Mouse (Mus musculus) heart, embryonic 11.5 days (tissue): ENCODE results near the gene Usp31. TPM values are rescaled to one million over a fixed set of nuclear protein-coding genes. Genes with fewer than 3 reads are reported as not detected.

Experiments
- ATAC-seq: fragments of 200-750 bp; cut with Nextera tagmentation; replicated peaks from 2 replicates; pipeline ENCODE4 v1.8.0; 2017; ENCODE audit warnings: moderate library complexity; ENCODE audit not compliant: insufficient number of reproducible peaks, low FRiP score, low TSS enrichment
- H3K27ac ChIP-seq: fragments of 300-500 bp; sonication (generic); 2 replicates; pipeline ENCODE4 v1.5.1; 2014; ENCODE audit warnings: mild to moderate bottlenecking, low read depth, low read length
- H3K27me3 ChIP-seq: fragments of 300-500 bp; sonication (generic); 2 replicates; pipeline ENCODE4 v1.6.1; 2014; ENCODE audit warnings: mild to moderate bottlenecking, low read length, mixed read lengths; ENCODE audit not compliant: control insufficient read depth, insufficient read depth
- H3K36me3 ChIP-seq: fragments of 300-500 bp; sonication (generic); 2 replicates; pipeline ENCODE4 v1.6.1; 2014; ENCODE audit warnings: mild to moderate bottlenecking, low read length, moderate library complexity, mixed read lengths; ENCODE audit not compliant: control insufficient read depth, insufficient read depth
- H3K4me1 ChIP-seq: fragments of 300-500 bp; sonication (generic); 2 replicates; pipeline ENCODE4 v1.6.1; 2014; ENCODE audit warnings: low read length; ENCODE audit not compliant: control insufficient read depth, insufficient read depth
- H3K4me2 ChIP-seq: fragments of 300-500 bp; sonication (generic); 2 replicates; pipeline ENCODE4 v1.6.1; 2014; ENCODE audit warnings: mild to moderate bottlenecking, moderate library complexity
- H3K4me3 ChIP-seq: fragments of 300-500 bp; sonication (generic); 2 replicates; pipeline ENCODE4 v1.5.1; 2014; ENCODE audit warnings: low read depth, low read length
- H3K9ac ChIP-seq: fragments of 300-500 bp; sonication (generic); 2 replicates; pipeline ENCODE4 v1.6.1; 2014; ENCODE audit warnings: mild to moderate bottlenecking, low read depth, low read length, moderate library complexity
- H3K9me3 ChIP-seq: fragments of 300-500 bp; sonication (generic); replicated peaks from 2 replicates; pipeline ENCODE4 v1.6.1; 2016; ENCODE audit warnings: low read length; ENCODE audit not compliant: control insufficient read depth
- WGBS: fragments of 180-500 bp; shearing (Covaris S2); extraction: QIAGEN DNeasy Blood & Tissue Kit; methylation state at CpG from one replicate; pipeline ENCODE4 v1.1.7; 2014; ENCODE audit not compliant: insufficient replicate concordance; 5-methylcytosine and 5-hydroxymethylcytosine counted together
- polyA plus RNA-seq: library from polyadenylated mRNA; unstranded; fragments of >200 nt; fragmentation: Nextera tagmentation; extraction: Ambion mirVana; gene quantifications from 2 replicates; pipeline ENCODE4 v1.2.1, GENCODE M21; 2014

The Usp31 gene
- polyA plus RNA-seq, 1 experiment from 2014 or later: 2.6 TPM

DNA sequence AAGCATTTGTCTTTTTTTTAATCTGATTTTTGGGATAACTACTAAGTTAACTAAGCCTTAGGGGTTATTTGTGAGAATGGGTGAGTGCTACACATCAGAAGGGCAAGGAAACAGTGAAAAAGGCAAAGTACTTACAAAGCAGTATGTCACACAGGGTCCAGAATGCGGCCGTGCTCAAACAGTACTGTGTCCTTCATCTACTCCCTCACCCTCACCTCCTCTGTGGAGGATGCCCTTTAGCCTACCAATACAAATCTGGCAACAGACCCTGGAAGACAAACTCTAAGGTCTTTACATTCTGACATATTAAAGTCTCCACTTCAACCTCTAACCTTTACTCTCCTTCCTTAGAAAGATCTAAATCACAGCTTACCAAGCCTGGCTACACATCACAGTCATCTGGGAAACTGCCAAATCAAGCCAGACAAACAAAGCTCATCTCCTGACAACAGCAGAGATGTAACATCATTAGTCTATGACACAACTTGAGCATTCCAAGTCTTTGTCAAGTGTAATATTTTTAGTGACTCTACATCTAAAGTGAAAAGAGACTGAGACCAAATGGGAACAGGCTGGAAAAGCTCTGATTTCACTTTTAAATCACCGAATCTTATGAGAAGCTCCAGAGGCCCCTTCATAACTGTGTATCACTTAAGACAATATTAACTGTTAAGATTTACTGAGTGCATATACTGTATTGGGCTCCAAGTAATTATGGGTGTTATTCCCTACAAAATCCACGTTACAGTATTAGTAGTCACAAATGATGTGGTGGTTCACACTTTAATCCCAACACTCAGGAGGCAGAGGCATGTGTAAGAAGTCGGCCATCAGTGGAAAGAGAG lies 21.7 kb downstream of the Usp31 start:
- H3K36me3 ChIP-seq: no peaks in the 10 kb centered on the region
- no peak overlapping the region for H3K4me2 ChIP-seq
- no peak overlapping the region for H3K9ac ChIP-seq
- WGBS: 90% methylated on average over 5 of the region's 5 CpGs
- ATAC-seq: no peak
- no peak overlapping the region for H3K4me3 ChIP-seq
- H3K27ac ChIP-seq: no peak overlapping the region
- no peaks in the 10 kb centered on the region for H3K9me3 ChIP-seq
- H3K27me3 ChIP-seq: no peaks in the 10 kb centered on the region
- no peaks in the 10 kb centered on the region for H3K4me1 ChIP-seq

DNA sequence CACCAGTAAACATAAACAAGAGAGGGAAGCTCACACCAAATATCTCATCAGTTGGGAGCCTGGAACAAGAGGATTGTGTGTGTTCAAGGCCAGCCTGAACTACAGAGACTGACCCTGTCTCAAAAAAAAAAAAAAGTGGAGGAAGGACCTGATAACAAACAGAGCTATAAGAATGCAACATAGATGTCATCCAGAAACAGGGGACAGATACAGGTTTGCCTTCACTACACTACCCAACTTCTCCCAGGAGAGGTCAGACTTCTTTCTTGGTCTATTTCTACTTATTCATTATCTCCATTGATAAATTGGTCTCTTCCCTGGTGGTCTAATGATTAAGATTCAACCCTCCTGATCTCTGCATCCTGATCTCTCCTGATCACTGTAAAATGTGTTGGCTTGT lies 25.9 kb downstream of the Usp31 start:
- Histone ChIP-seq H3K36me3 (no peaks in the 10 kb centered on the region), H3K27ac (no peak overlapping the region), H3K4me1 (no peaks in the 10 kb centered on the region), H3K4me2 (no peak overlapping the region), H3K9me3 (no peaks in the 10 kb centered on the region), H3K27me3 (no peaks in the 10 kb centered on the region), H3K9ac (no peak overlapping the region), H3K4me3 (no peak overlapping the region)
- ATAC-seq: no peak

DNA sequence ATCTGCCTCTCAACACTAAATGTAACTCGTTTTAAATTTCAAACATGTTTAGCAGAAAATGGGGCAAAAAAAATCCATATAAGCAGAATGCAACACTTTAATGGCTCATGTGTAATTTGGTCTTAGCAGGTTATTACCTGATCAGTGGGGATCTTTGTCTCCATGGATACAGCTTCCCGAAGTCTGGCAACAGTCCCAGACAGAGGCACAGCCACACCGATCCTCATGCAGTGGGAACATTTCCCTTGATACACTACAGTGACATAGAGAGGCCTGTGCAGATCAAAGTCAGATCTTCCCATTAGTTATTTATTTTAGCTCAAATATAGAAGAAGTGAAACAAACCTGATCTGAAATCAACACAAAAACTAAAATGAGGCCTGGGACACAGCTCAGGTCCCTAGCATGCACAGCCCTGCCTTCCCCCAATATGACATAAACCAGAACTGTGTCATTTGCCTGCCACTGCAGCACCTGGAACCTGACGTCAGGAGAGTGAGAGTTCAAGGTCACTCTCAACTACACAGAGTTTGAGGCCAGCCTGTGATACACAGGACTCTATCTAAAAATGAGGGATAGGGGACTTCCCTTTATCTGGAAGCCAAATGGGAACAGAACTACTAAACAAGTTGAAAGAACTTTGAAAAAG lies 29.8 kb downstream of the Usp31 start:
- Histone ChIP-seq H3K36me3 (no peaks in the 10 kb centered on the region), H3K4me3 (no peak overlapping the region), H3K9ac (no peak overlapping the region), H3K4me2 (no peak overlapping the region), H3K4me1 (no peaks in the 10 kb centered on the region), H3K9me3 (no peaks in the 10 kb centered on the region), H3K27me3 (no peaks in the 10 kb centered on the region), H3K27ac (no peak overlapping the region)
- WGBS: 58% methylated on average over 4 of the region's 4 CpGs
- no peak; the same call in 1 of the 2 replicates for ATAC-seq

DNA sequence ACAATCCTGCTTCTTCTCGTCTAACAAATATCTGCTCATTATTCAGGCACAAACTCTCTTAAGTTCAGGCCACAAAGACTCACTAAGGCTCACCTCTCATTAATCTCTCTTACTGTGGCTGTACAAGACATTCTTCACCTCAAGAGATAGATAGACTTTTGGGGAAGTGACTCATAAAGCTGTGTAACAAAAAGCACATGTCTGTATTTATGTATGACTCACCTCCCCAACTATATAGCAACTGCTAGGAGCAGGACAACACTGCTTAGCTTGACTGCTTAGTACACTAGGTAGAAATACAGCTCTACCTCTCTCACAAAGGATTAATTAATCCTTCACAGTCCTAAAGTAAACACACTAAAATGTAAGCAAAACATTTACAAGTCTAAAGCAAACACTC lies 46.3 kb downstream of the Usp31 start:
- H3K9ac ChIP-seq: no peak overlapping the region
- no peaks in the 10 kb centered on the region for H3K27me3 ChIP-seq
- H3K27ac ChIP-seq: no peak overlapping the region
- H3K9me3 ChIP-seq: no peaks in the 10 kb centered on the region
- H3K4me2 ChIP-seq: no peak overlapping the region
- H3K36me3 ChIP-seq: peaks cover 12% of the 10 kb centered on the region
- ATAC-seq: no peak
- H3K4me1 ChIP-seq: no peaks in the 10 kb centered on the region
- H3K4me3 ChIP-seq: no peak overlapping the region
- 73% methylated on average over 1 of the region's 1 CpGs for WGBS

DNA sequence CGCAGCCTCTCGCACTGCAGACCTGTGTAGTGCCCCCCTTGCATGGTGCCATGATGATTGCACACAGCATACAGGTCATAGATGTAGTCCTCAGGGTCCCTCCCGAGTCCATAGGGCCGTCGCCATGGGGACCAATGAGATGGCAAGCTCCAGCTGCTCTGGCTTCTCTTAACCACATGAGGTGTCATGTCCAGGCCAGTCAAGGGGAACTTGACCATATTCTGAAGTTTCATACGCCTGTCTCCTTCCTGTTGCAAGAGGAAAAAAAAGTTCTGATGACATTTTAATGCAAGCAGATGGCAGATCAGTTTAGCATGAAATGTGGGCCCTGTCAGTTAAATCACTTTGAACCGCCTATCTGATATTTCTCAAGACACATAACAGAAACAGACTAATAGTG lies 48.2 kb downstream of the Usp31 start:
- no peak for ATAC-seq
- Histone ChIP-seq H3K4me3 (no peak overlapping the region), H3K27ac (no peak overlapping the region), H3K4me2 (no peak overlapping the region), H3K27me3 (no peaks in the 10 kb centered on the region), H3K4me1 (no peaks in the 10 kb centered on the region), H3K9ac (no peak overlapping the region), H3K36me3 (peaks cover 10% of the 10 kb centered on the region), H3K9me3 (no peaks in the 10 kb centered on the region)
- WGBS: 84% methylated on average over 7 of the region's 7 CpGs

DNA sequence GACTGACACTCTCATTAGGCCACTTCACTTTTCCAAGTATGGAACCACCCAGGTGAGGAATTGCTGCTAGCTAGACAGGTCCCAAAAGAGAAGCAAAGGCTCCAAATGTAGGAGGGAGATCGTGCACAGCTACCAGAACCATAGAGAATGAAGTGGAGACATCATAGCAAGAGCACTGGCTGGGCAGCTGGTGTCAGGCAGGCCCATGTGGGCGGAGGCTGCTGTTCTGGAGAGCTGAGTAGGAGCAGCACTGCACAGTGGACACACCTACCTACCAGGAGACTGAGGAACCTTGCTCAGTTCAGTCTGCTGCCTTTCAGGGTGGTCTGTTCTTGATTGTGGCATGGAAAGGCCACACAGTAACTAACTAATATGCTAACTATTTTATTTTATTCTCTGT lies 52.4 kb downstream of the Usp31 start:
- Histone ChIP-seq H3K36me3 (peaks cover 6% of the 10 kb centered on the region), H3K4me3 (no peak overlapping the region), H3K27me3 (no peaks in the 10 kb centered on the region), H3K4me2 (no peak overlapping the region), H3K27ac (no peak overlapping the region), H3K9ac (no peak overlapping the region), H3K4me1 (no peaks in the 10 kb centered on the region), H3K9me3 (no peaks in the 10 kb centered on the region)
- no peak for ATAC-seq
- WGBS: 70% methylated on average over 2 of the region's 2 CpGs

DNA sequence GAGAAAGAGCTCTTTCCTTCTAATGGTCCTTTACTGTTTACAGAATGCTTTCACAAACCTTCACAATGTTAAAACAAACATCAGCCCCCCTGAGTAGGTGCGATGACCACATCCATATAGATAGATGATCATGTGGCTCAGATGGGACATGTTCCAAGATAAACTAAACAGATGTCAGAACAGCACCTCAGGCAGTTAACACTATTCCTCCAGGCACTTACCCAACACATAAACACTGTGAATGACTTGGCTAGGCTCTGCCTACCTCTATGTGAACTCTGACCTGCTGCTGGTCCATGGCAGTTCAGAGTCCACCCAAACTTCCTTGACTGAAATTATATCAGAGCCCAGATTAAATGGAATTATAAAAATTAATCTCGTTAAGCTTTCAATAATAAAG lies 54.4 kb downstream of the Usp31 start:
- Histone ChIP-seq H3K27ac (no peak overlapping the region), H3K27me3 (no peaks in the 10 kb centered on the region), H3K4me3 (no peak overlapping the region), H3K36me3 (peaks cover 11% of the 10 kb centered on the region), H3K9ac (no peak overlapping the region), H3K4me1 (no peaks in the 10 kb centered on the region), H3K9me3 (no peaks in the 10 kb centered on the region), H3K4me2 (no peak overlapping the region)
- ATAC-seq: no peak
- 92% methylated on average over 2 of the region's 2 CpGs for WGBS

DNA sequence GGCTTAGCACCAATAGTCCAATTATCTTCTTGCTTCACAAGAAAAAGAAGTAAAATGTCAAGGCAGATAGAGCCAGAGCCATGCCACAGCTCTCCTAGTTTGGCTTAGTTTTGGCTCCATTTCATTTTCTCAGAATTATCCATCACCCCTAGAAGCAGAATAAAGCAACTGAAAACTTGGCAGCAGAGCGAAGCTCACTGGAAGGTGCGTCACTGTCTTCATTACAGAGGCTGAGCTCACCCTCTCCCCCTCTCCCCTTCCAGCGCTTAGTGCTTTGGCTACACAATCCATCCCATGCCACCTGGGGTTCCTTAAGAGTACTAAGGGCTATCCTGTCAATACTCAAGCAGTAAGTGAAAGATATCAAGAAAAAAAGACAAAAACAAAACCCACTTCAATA lies 56.3 kb downstream of the Usp31 start:
- Histone ChIP-seq H3K9me3 (no peaks in the 10 kb centered on the region), H3K4me3 (no peak overlapping the region), H3K4me1 (no peaks in the 10 kb centered on the region), H3K9ac (no peak overlapping the region), H3K27ac (no peak overlapping the region), H3K4me2 (no peak overlapping the region), H3K36me3 (peaks cover 11% of the 10 kb centered on the region), H3K27me3 (no peaks in the 10 kb centered on the region)
- no peak for ATAC-seq
- 99% methylated on average over 3 of the region's 3 CpGs for WGBS
